Mouse (Mus musculus): ENCODE results near the gene Notch2.

- TF ChIP-seq CTCF (IDR thresholded peaks at IDR 0.05; ENCODE audit: control insufficient read depth, insufficient read depth, insufficient read length), result no peak
- TF ChIP-seq MAX (IDR thresholded peaks at IDR 0.05), result no peak
- TF ChIP-seq MYOG (IDR thresholded peaks at IDR 0.05; ENCODE audit: control insufficient read depth, extremely low read depth, insufficient read length), result no peak
- TF ChIP-seq USF1 (IDR thresholded peaks at IDR 0.05; ENCODE audit: low read depth), result no peak
- TF ChIP-seq CEBPB (IDR thresholded peaks at IDR 0.05; ENCODE audit: low read depth), result no peak
- TF ChIP-seq FOSL1 (IDR thresholded peaks at IDR 0.05; ENCODE audit: insufficient read depth, low read length, poor library complexity, severe bottlenecking), result no peak
- no peak for TF ChIP-seq MYOD1 (IDR thresholded peaks at IDR 0.05; ENCODE audit: control insufficient read depth, insufficient read length, low read depth)
These were observed 47.8 kb downstream of the Notch2 start for GRCm38 (mm10) chr3:98060981-98061660.
